Mouse (Mus musculus): ENCODE data around the gene Dclre1c. TPM values are rescaled to one million over a fixed set of nuclear protein-coding genes. Genes with fewer than 3 reads are reported as not detected.
A peak's percentile ranks its signal among the peaks of the same experiment; 100 is the strongest.
"Not testable (repeated sequence)": the region's sequence is repeated elsewhere in the genome, so short reads cannot be mapped to it uniquely, and the experiment has no call there.

Gene Dclre1c
- 9.2 and 9.6 TPM in 2 replicates for polyA plus RNA-seq (2015; fragmentation: Nextera tagmentation; extraction: Ambion mirVana)

- 1% methylated on average over 29 of the region's 29 CpGs for WGBS
- ATAC-seq, result peak; percentile 99
- H3K4me3 ChIP-seq (replicated peaks), result peak within 1 kb of the TSS; percentile 62
- H3K4me1 ChIP-seq (replicated peaks), result peaks cover 22% of the 10 kb centered on the region
- H3K27me3 ChIP-seq, result no peaks in the 10 kb centered on the region
- H3K9me3 ChIP-seq, result no peaks in the 10 kb centered on the region
- peak within 1 kb of the TSS; percentile 78 for H3K9ac ChIP-seq (replicated peaks)
- 0 out of 2 replicates have a peak, but pooled peaks cover 2% of the 10 kb centered on the region for H3K36me3 ChIP-seq
- H3K4me2 ChIP-seq (replicated peaks), result peak within 1 kb of the TSS; percentile 93
- H3K27ac ChIP-seq, result no peak within 1 kb of the TSS; the same call in 1 of the 2 replicates
Measured at GRCm38 (mm10) chr2:3423841-3424578, at the start of gene Dclre1c. Dclre1c (plus strand) TSS chr2:3424131.

GRCm38 (mm10) chr2:3387105-3387860 lies 36.6 kb upstream of the Dclre1c start:
- Histone ChIP-seq H3K9ac (replicated peaks) (no peak overlapping the region), H3K27me3 (no peaks in the 10 kb centered on the region), H3K27ac (no peak overlapping the region), H3K4me2 (replicated peaks) (no peak overlapping the region), H3K4me3 (replicated peaks) (no peak overlapping the region), H3K36me3 (no peaks in the 10 kb centered on the region), H3K4me1 (replicated peaks) (no peaks in the 10 kb centered on the region), H3K9me3 (no peaks in the 10 kb centered on the region)
- 86% methylated on average over 6 of the region's 6 CpGs for WGBS
- no peak for ATAC-seq

GRCm38 (mm10) chr2:3391945-3392344 lies 32.0 kb upstream of the Dclre1c start:
- H3K4me3 ChIP-seq (replicated peaks), result no peak overlapping the region
- no peak overlapping the region for H3K27ac ChIP-seq
- no peaks in the 10 kb centered on the region for H3K9me3 ChIP-seq
- H3K4me2 ChIP-seq (replicated peaks), result no peak overlapping the region
- no peak for ATAC-seq
- 74% methylated on average over 2 of the region's 2 CpGs for WGBS
- no peak overlapping the region for H3K9ac ChIP-seq (replicated peaks)
- H3K27me3 ChIP-seq, result no peaks in the 10 kb centered on the region
- H3K36me3 ChIP-seq, result no peaks in the 10 kb centered on the region
- no peaks in the 10 kb centered on the region for H3K4me1 ChIP-seq (replicated peaks)

- H3K9me3 ChIP-seq; H3K4me2 ChIP-seq (replicated peaks); H3K27ac ChIP-seq; H3K27me3 ChIP-seq; H3K36me3 ChIP-seq; H3K4me3 ChIP-seq (replicated peaks); H3K9ac ChIP-seq (replicated peaks); H3K4me1 ChIP-seq (replicated peaks); ATAC-seq: not testable (repeated sequence)
- 71% methylated on average over 10 of the region's 10 CpGs for whole genome bisulfite sequencing
Measured at GRCm38 (mm10) chr2:3397110-3397509, 26.8 kb upstream of the Dclre1c start, which contains the start of gene Olah. Olah (minus strand) TSS chr2:3397210.

GRCm38 (mm10) chr2:3405981-3406380 lies 17.9 kb upstream of the Dclre1c start:
- Histone ChIP-seq H3K4me2 (replicated peaks) (no peak overlapping the region), H3K27ac (no peak overlapping the region), H3K4me3 (replicated peaks) (no peak overlapping the region), H3K27me3 (no peaks in the 10 kb centered on the region), H3K4me1 (replicated peaks) (no peaks in the 10 kb centered on the region), H3K36me3 (no peaks in the 10 kb centered on the region), H3K9me3 (no peaks in the 10 kb centered on the region), H3K9ac (replicated peaks) (no peak overlapping the region)
- whole genome bisulfite sequencing, result 90% methylated on average over 4 of the region's 4 CpGs
- ATAC-seq, result no peak

- Histone ChIP-seq H3K9me3 (no peaks in the 10 kb centered on the region), H3K4me1 (replicated peaks) (no peaks in the 10 kb centered on the region), H3K27ac (no peak overlapping the region), H3K27me3 (no peaks in the 10 kb centered on the region), H3K36me3 (no peaks in the 10 kb centered on the region), H3K4me3 (replicated peaks) (no peak overlapping the region), H3K9ac (replicated peaks) (no peak overlapping the region), H3K4me2 (replicated peaks) (no peak overlapping the region)
- ATAC-seq, result no peak
- WGBS, result 80% methylated on average over 7 of the region's 7 CpGs
Measured at GRCm38 (mm10) chr2:3407756-3408155, 16.2 kb upstream of the Dclre1c start.

- Histone ChIP-seq H3K9me3 (no peaks in the 10 kb centered on the region), H3K36me3 (no peaks in the 10 kb centered on the region), H3K27ac (no peak overlapping the region), H3K4me2 (replicated peaks) (no peak overlapping the region), H3K4me1 (replicated peaks) (peaks cover 4% of the 10 kb centered on the region; the same call in 1 of the 2 replicates), H3K27me3 (peaks cover 26% of the 10 kb centered on the region), H3K9ac (replicated peaks) (no peak overlapping the region), H3K4me3 (replicated peaks) (no peak overlapping the region)
- ATAC-seq, result no peak
- WGBS, result 29% methylated on average over 4 of the region's 4 CpGs
Measured at GRCm38 (mm10) chr2:3414241-3414640, 9.7 kb upstream of the Dclre1c start.

GRCm38 (mm10) chr2:3415676-3416075 lies 8.3 kb upstream of the Dclre1c start:
- 58% methylated on average over 1 of the region's 1 CpGs for WGBS
- Histone ChIP-seq H3K4me2 (replicated peaks) (no peak overlapping the region), H3K4me1 (replicated peaks) (peaks cover 14% of the 10 kb centered on the region), H3K9me3 (no peaks in the 10 kb centered on the region), H3K4me3 (replicated peaks) (no peak overlapping the region), H3K36me3 (no peaks in the 10 kb centered on the region), H3K9ac (replicated peaks) (no peak overlapping the region), H3K27ac (no peak overlapping the region), H3K27me3 (peaks cover 26% of the 10 kb centered on the region)
- ATAC-seq, result no peak

- peak overlapping the region; percentile 48 for H3K4me3 ChIP-seq (replicated peaks)
- peak overlapping the region; percentile 62 for H3K4me2 ChIP-seq (replicated peaks)
- H3K4me1 ChIP-seq (replicated peaks), result peaks cover 18% of the 10 kb centered on the region
- H3K9ac ChIP-seq (replicated peaks), result peak overlapping the region; percentile 55
- peaks cover 26% of the 10 kb centered on the region for H3K27me3 ChIP-seq
- H3K27ac ChIP-seq, result peak overlapping the region; percentile 40
- no peaks in the 10 kb centered on the region for H3K9me3 ChIP-seq
- H3K36me3 ChIP-seq, result no peaks in the 10 kb centered on the region
- peak; percentile 95 for ATAC-seq
- WGBS, result 1% methylated on average over 38 of the region's 38 CpGs
Measured at GRCm38 (mm10) chr2:3418883-3419431, 5.0 kb upstream of the Dclre1c start.

GRCm38 (mm10) chr2:3420157-3420556 lies 3.8 kb upstream of the Dclre1c start:
- H3K27me3 ChIP-seq, result peaks cover 26% of the 10 kb centered on the region
- WGBS, result 32% methylated on average over 4 of the region's 4 CpGs
- H3K4me1 ChIP-seq (replicated peaks), result peaks cover 27% of the 10 kb centered on the region
- no peaks in the 10 kb centered on the region for H3K36me3 ChIP-seq
- ATAC-seq, result no peak
- no peaks in the 10 kb centered on the region for H3K9me3 ChIP-seq
- H3K27ac ChIP-seq, result no peak overlapping the region; the same call in 1 of the 2 replicates
- no peak overlapping the region for H3K4me3 ChIP-seq (replicated peaks)
- no peak overlapping the region for H3K4me2 ChIP-seq (replicated peaks)
- H3K9ac ChIP-seq (replicated peaks), result no peak overlapping the region

GRCm38 (mm10) chr2:3422548-3422947 lies 1.4 kb upstream of the Dclre1c start, which contains the start of gene Meig1:
Meig1 (minus strand) TSS chr2:3422648.
- Histone ChIP-seq H3K9ac (replicated peaks) (no peak within 1 kb of the TSS), H3K4me1 (replicated peaks) (peaks cover 27% of the 10 kb centered on the region), H3K27ac (no peak within 1 kb of the TSS), H3K4me3 (replicated peaks) (peak within 1 kb of the TSS; percentile 62; the same call in 1 of the 2 replicates), H3K9me3 (no peaks in the 10 kb centered on the region), H3K4me2 (replicated peaks) (0 out of 2 replicates have a peak within 1 kb of the TSS, but pooled peaks have one; percentile 93), H3K27me3 (peaks cover 9% of the 10 kb centered on the region), H3K36me3 (no peaks in the 10 kb centered on the region)
- no peak for ATAC-seq
- WGBS, result 66% methylated on average over 3 of the region's 3 CpGs

GRCm38 (mm10) chr2:3424579-3424910 lies 614 bp downstream of the Dclre1c start:
- Histone ChIP-seq H3K4me3 (replicated peaks) (peak overlapping the region; percentile 62), H3K27ac (no peak overlapping the region; the same call in 1 of the 2 replicates), H3K4me2 (replicated peaks) (peak overlapping the region; percentile 93), H3K9ac (replicated peaks) (peak overlapping the region; percentile 78), H3K9me3 (no peaks in the 10 kb centered on the region), H3K36me3 (peaks cover 4% of the 10 kb centered on the region; the same call in 1 of the 2 replicates), H3K27me3 (no peaks in the 10 kb centered on the region), H3K4me1 (replicated peaks) (peaks cover 22% of the 10 kb centered on the region)
- ATAC-seq, result no peak
- WGBS, result 7% methylated on average over 9 of the region's 10 CpGs

All from midbrain, embryonic 13.5 days (tissue).